Mouse (Mus musculus) olfactory bulb, adult 2 months (tissue): ENCODE measurements at regions not wholly inside any gene's neighbourhood (a gene's known extent, or its start where the extent isn't known, plus 50 kb on each side); places are given as distances from the start of the nearest gene placed in this dataset.

Experiments
- CTCF ChIP-seq: fragments of 200-500 bp; IDR thresholded peaks from 2 replicates; pipeline ENCODE4 v1.5.1; 2012; ENCODE audit warnings: low read depth, mild to moderate bottlenecking, low read length, moderate library complexity; ENCODE audit not compliant: insufficient read depth
- POLR2A ChIP-seq: fragments of 200-500 bp; IDR thresholded peaks from 2 replicates; pipeline ENCODE4 v1.6.1; 2012; ENCODE audit warnings: mild to moderate bottlenecking, low read depth, low read length, moderate library complexity; ENCODE audit not compliant: insufficient read depth

DNA sequence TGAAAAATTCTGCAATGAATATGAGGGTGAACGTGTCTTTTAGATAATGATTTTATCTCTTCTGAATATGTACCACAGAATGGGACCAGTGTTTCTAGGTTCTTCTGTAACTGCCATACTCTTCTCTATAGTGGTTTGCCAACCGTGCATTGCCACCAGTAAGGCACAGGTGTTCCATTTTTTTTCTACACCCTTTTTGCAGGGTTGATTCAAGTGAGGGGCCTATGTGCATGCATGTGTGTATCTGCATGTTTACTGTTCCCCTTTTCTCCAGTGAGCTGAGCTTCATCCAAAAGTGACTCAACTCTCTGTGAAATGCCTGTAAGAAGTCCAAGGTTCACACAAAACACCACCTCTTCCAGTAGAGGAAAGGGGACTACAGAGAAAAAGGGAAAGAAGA is 467.7 kb downstream of the Gsdmc2 start:
- no peak for TF ChIP-seq POLR2A
- no peak for TF ChIP-seq CTCF
